Mouse (Mus musculus): ENCODE data around the gene Fxyd7. TPM values are rescaled to one million over a fixed set of nuclear protein-coding genes. Genes with fewer than 3 reads are reported as not detected.

Gene Fxyd7
- polyA plus RNA-seq, 1 experiment: not detected

DNA sequence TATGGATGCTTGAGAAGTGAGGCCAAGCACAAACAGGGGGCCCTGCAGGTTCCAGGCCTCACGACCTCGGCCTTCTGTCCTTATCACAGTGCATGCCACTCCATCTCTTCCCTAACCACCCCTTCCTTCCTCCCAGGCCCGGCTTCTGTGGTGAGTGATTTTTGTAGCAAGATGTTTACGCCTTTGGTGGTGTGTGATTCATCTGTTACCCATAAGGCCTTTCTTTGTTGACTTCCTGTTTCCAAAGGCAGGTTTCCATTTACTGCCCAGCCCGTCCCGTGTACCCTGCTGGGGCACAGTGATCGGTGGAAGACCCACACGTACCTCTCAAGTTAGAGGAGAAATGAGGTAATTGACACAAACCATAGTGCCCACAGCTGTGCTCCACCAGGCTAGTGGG, 48.6 kb downstream of the Fxyd7 start:
- TF ChIP-seq CTCF (IDR thresholded peaks at IDR 0.05; ENCODE audit: low read depth, low read length) (no peak), EP300 (IDR thresholded peaks at IDR 0.05; ENCODE audit: insufficient read depth, low read depth, low read length) (no peak), POLR2A (IDR thresholded peaks at IDR 0.05; ENCODE audit: insufficient read depth, low read length) (no peak)
- Histone ChIP-seq H3K27me3 (ENCODE audit: control insufficient read depth, insufficient read depth, low read length, poor library complexity, severe bottlenecking) (no peaks in the 10 kb centered on the region), H3K9me3 (replicated peaks; ENCODE audit: control insufficient read depth, insufficient read depth, low read length, poor library complexity, severe bottlenecking) (no peaks in the 10 kb centered on the region), H3K4me3 (ENCODE audit: low read depth, low read length) (no peak overlapping the region), H3K27ac (ENCODE audit: insufficient read depth, low read length) (no peak overlapping the region), H3K4me1 (ENCODE audit: control insufficient read depth, insufficient read depth, low read length) (no peaks in the 10 kb centered on the region), H3K36me3 (ENCODE audit: control insufficient read depth, insufficient read depth, low read length, poor library complexity, severe bottlenecking) (no peaks in the 10 kb centered on the region), H3K9ac (ENCODE audit: low read depth, poor library complexity, severe bottlenecking) (no peak overlapping the region)

DNA sequence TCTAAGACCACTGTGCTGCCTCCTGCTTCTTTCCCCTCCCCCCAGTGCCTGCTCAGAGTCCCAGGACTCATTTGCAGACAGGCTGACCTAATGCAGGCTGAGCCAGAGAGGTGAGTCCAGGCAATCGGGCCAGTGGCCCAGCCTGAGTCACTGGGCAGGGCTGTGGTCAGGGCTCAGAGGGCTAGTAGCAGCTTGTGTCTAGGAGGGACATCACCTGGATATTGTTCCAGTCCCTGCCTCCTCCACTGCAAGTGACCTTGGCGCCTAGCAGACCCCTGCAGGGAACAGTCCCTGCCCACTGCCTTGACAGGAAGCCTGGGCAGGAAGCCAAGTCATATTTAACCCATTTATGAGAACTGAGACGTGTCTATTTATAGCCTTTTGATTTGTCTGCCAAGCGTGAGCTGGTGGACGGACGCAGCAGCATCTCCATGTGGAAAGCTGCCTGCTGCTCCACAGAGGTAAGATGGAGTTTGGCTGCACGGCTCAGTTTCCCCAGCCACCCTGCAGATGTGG, 50.7 kb downstream of the Fxyd7 start:
- H3K4me3 ChIP-seq (ENCODE audit: low read depth, low read length): no peak overlapping the region
- TF ChIP-seq EP300 (IDR thresholded peaks at IDR 0.05; ENCODE audit: insufficient read depth, low read depth, low read length) (no peak), POLR2A (IDR thresholded peaks at IDR 0.05; ENCODE audit: insufficient read depth, low read length) (no peak), CTCF (IDR thresholded peaks at IDR 0.05; ENCODE audit: low read depth, low read length) (no peak)
- no peaks in the 10 kb centered on the region for H3K9me3 ChIP-seq (replicated peaks; ENCODE audit: control insufficient read depth, insufficient read depth, low read length, poor library complexity, severe bottlenecking)
- no peak overlapping the region for H3K9ac ChIP-seq (ENCODE audit: low read depth, poor library complexity, severe bottlenecking)
- no peaks in the 10 kb centered on the region for H3K27me3 ChIP-seq (ENCODE audit: control insufficient read depth, insufficient read depth, low read length, poor library complexity, severe bottlenecking)
- no peaks in the 10 kb centered on the region for H3K4me1 ChIP-seq (ENCODE audit: control insufficient read depth, insufficient read depth, low read length)
- H3K27ac ChIP-seq (ENCODE audit: insufficient read depth, low read length): no peak overlapping the region
- H3K36me3 ChIP-seq (ENCODE audit: control insufficient read depth, insufficient read depth, low read length, poor library complexity, severe bottlenecking): no peaks in the 10 kb centered on the region

DNA sequence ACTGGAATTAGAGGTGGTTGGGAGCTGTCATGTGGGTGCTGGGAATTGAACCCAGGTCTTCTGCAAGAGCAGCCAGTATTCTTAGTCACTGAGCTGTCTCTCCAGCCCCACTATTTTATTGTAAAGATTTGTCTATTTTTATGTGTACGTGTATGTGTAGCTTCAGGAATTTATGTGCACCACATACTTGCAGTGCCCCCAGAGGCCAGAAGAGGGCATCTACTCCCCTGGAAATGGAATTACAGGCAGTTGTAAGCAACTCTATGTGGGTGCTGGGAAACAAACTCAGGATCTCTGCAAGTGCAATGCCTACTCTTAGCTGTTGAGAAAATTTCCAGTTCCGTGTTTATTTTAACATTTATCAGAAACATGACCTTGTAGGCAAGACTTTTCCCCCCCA, 54.8 kb downstream of the Fxyd7 start:
- Histone ChIP-seq H3K9me3 (replicated peaks; ENCODE audit: control insufficient read depth, insufficient read depth, low read length, poor library complexity, severe bottlenecking) (no peaks in the 10 kb centered on the region), H3K36me3 (ENCODE audit: control insufficient read depth, insufficient read depth, low read length, poor library complexity, severe bottlenecking) (no peaks in the 10 kb centered on the region), H3K4me1 (ENCODE audit: control insufficient read depth, insufficient read depth, low read length) (no peaks in the 10 kb centered on the region), H3K9ac (ENCODE audit: low read depth, poor library complexity, severe bottlenecking) (no peak overlapping the region), H3K4me3 (ENCODE audit: low read depth, low read length) (no peak overlapping the region), H3K27me3 (ENCODE audit: control insufficient read depth, insufficient read depth, low read length, poor library complexity, severe bottlenecking) (no peaks in the 10 kb centered on the region), H3K27ac (ENCODE audit: insufficient read depth, low read length) (no peak overlapping the region)
- no peak for TF ChIP-seq CTCF (IDR thresholded peaks at IDR 0.05; ENCODE audit: low read depth, low read length)
- no peak for TF ChIP-seq POLR2A (IDR thresholded peaks at IDR 0.05; ENCODE audit: insufficient read depth, low read length)
- TF ChIP-seq EP300 (IDR thresholded peaks at IDR 0.05; ENCODE audit: insufficient read depth, low read depth, low read length): no peak

DNA sequence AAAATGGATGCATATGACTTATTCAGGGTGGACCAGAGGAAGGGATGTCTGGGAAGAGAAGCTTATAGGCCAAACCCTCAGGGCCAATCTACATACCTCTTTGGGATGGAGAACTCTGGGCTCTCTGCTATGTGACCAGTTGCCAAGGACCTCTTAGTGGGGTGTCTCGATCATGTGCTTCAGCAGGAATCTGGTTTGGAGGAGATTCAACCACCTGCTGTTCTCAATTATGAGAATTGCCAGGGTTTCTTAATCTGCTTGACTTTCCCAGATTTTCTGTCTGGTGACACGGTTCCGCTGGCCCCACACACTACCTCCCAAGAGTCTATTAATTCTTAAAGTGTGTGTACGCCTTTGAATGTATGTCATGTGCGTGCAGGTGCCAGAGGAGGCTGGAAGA, 57.3 kb downstream of the Fxyd7 start:
- Histone ChIP-seq H3K36me3 (ENCODE audit: control insufficient read depth, insufficient read depth, low read length, poor library complexity, severe bottlenecking) (no peaks in the 10 kb centered on the region), H3K4me3 (ENCODE audit: low read depth, low read length) (no peak overlapping the region), H3K9ac (ENCODE audit: low read depth, poor library complexity, severe bottlenecking) (no peak overlapping the region), H3K9me3 (replicated peaks; ENCODE audit: control insufficient read depth, insufficient read depth, low read length, poor library complexity, severe bottlenecking) (no peaks in the 10 kb centered on the region), H3K27me3 (ENCODE audit: control insufficient read depth, insufficient read depth, low read length, poor library complexity, severe bottlenecking) (no peaks in the 10 kb centered on the region), H3K27ac (ENCODE audit: insufficient read depth, low read length) (no peak overlapping the region), H3K4me1 (ENCODE audit: control insufficient read depth, insufficient read depth, low read length) (no peaks in the 10 kb centered on the region)
- TF ChIP-seq CTCF (IDR thresholded peaks at IDR 0.05; ENCODE audit: low read depth, low read length): no peak
- TF ChIP-seq EP300 (IDR thresholded peaks at IDR 0.05; ENCODE audit: insufficient read depth, low read depth, low read length): no peak

Other genes with a start within 250 kb of the Fxyd7 start
- not detected in 2 replicates for gene Ffar2, start 227.7 kb downstream of the Fxyd7 start, polyA plus RNA-seq (2011; ENCODE audit: insufficient read depth, insufficient read length, low read depth, missing spikeins)
- not detected in 2 replicates for gene Ffar3, start 195.3 kb downstream of the Fxyd7 start, polyA plus RNA-seq (2011; ENCODE audit: insufficient read depth, insufficient read length, low read depth, missing spikeins)
- not detected in 2 replicates for gene Ffar1, start 189.9 kb downstream of the Fxyd7 start, polyA plus RNA-seq (2011; ENCODE audit: insufficient read depth, insufficient read length, low read depth, missing spikeins)
- gene Cd22, start 171.1 kb downstream of the Fxyd7 start, polyA plus RNA-seq (2011; ENCODE audit: insufficient read depth, insufficient read length, low read depth, missing spikeins): not detected in 2 replicates
- 0.85 TPM in 1 of 2 replicates, not detected in the other for gene Mag, start 136.6 kb downstream of the Fxyd7 start, polyA plus RNA-seq (2011; ENCODE audit: insufficient read depth, insufficient read length, low read depth, missing spikeins)
- not detected in 2 replicates for gene Hamp2, start 126.8 kb downstream of the Fxyd7 start, polyA plus RNA-seq (2011; ENCODE audit: insufficient read depth, insufficient read length, low read depth, missing spikeins)
- not detected in 2 replicates for gene Hamp, start 107.4 kb downstream of the Fxyd7 start, polyA plus RNA-seq (2011; ENCODE audit: insufficient read depth, insufficient read length, low read depth, missing spikeins)
- gene Usf2, start 94.7 kb downstream of the Fxyd7 start, polyA plus RNA-seq (2011; ENCODE audit: insufficient read depth, insufficient read length, low read depth, missing spikeins): 62.7 and 71.4 TPM in 2 replicates
- 39.1 and 42.9 TPM in 2 replicates for gene Lsr, start 78.0 kb downstream of the Fxyd7 start, polyA plus RNA-seq (2011; ENCODE audit: insufficient read depth, insufficient read length, low read depth, missing spikeins)
- gene Fam187b, start 77.7 kb downstream of the Fxyd7 start, polyA plus RNA-seq (2011; ENCODE audit: insufficient read depth, insufficient read length, low read depth, missing spikeins): 3.4 and 3.5 TPM in 2 replicates
- 4.9 and 6.0 TPM in 2 replicates for gene Fxyd5, start 9.0 kb downstream of the Fxyd7 start, polyA plus RNA-seq (2011; ENCODE audit: insufficient read depth, insufficient read length, low read depth, missing spikeins)
- 2.1 TPM in 2 replicates for gene Fxyd1, start 5.7 kb upstream of the Fxyd7 start, polyA plus RNA-seq (2011; ENCODE audit: insufficient read depth, insufficient read length, low read depth, missing spikeins)
- 0.88 TPM in 1 of 2 replicates, not detected in the other for gene Lgi4, start 7.9 kb upstream of the Fxyd7 start, polyA plus RNA-seq (2011; ENCODE audit: insufficient read depth, insufficient read length, low read depth, missing spikeins)
- gene Fxyd3, start 25.2 kb upstream of the Fxyd7 start, polyA plus RNA-seq (2011; ENCODE audit: insufficient read depth, insufficient read length, low read depth, missing spikeins): 1.9 TPM in 1 of 2 replicates, not detected in the other
- gene Hpn, start 63.8 kb upstream of the Fxyd7 start, polyA plus RNA-seq (2011; ENCODE audit: insufficient read depth, insufficient read length, low read depth, missing spikeins): 27.6 and 28.7 TPM in 2 replicates
- gene Scn1b, start 75.5 kb upstream of the Fxyd7 start, polyA plus RNA-seq (2011; ENCODE audit: insufficient read depth, insufficient read length, low read depth, missing spikeins): 26.1 and 27.5 TPM in 2 replicates
- gene Gramd1a, start 104.4 kb upstream of the Fxyd7 start, polyA plus RNA-seq (2011; ENCODE audit: insufficient read depth, insufficient read length, low read depth, missing spikeins): 52.0 and 54.9 TPM in 2 replicates
- gene Scgb2b2, start 239.0 kb upstream of the Fxyd7 start, polyA plus RNA-seq (2011; ENCODE audit: insufficient read depth, insufficient read length, low read depth, missing spikeins): not detected in 2 replicates
- not detected in 2 replicates for gene Scgb1b2, start 240.4 kb upstream of the Fxyd7 start, polyA plus RNA-seq (2011; ENCODE audit: insufficient read depth, insufficient read length, low read depth, missing spikeins)

Data from ES-Bruce4 (cell line).